Mouse (Mus musculus): ENCODE data around the gene Gm11444.

The Gm11444 gene

GRCm38 (mm10) chr11:85857997-85858698 is 8.0 kb upstream of the Gm11444 start:
- no peak for DNase-seq (ENCODE audit: low read depth)

GRCm38 (mm10) chr11:85850758-85851157 is 625 bp upstream of the Gm11444 start:
- DNase-seq (ENCODE audit: low read depth), result no peak

- peak; percentile 63 for DNase-seq (ENCODE audit: low read depth)
Observed at GRCm38 (mm10) chr11:85849037-85849436, 1.1 kb downstream of the Gm11444 start.

GRCm38 (mm10) chr11:85846509-85846908 is 3.6 kb downstream of the Gm11444 start:
- DNase-seq (ENCODE audit: low read depth), result no peak

GRCm38 (mm10) chr11:85845921-85846320 is 4.2 kb downstream of the Gm11444 start:
- no peak for DNase-seq (ENCODE audit: low read depth)

- DNase-seq (ENCODE audit: low read depth), result no peak
Observed at GRCm38 (mm10) chr11:85844971-85845370, 5.2 kb downstream of the Gm11444 start.

- no peak for DNase-seq (ENCODE audit: low read depth)
Observed at GRCm38 (mm10) chr11:85844144-85844965, 5.8 kb downstream of the Gm11444 start.

- DNase-seq (ENCODE audit: low read depth), result no peak
Observed at GRCm38 (mm10) chr11:85843347-85843692, 6.8 kb downstream of the Gm11444 start.

- DNase-seq (ENCODE audit: low read depth), result no peak
Observed at GRCm38 (mm10) chr11:85842596-85843346, 7.4 kb downstream of the Gm11444 start.

GRCm38 (mm10) chr11:85841980-85842379 is 8.2 kb downstream of the Gm11444 start:
- no peak for DNase-seq (ENCODE audit: low read depth)

- no peak for DNase-seq (ENCODE audit: low read depth)
Observed at GRCm38 (mm10) chr11:85841211-85841681, 8.9 kb downstream of the Gm11444 start.

- DNase-seq (ENCODE audit: low read depth), result no peak
Observed at GRCm38 (mm10) chr11:85840803-85841145, 9.4 kb downstream of the Gm11444 start.

GRCm38 (mm10) chr11:85840031-85840802 is 9.9 kb downstream of the Gm11444 start:
- DNase-seq (ENCODE audit: low read depth), result no peak

- no peak for DNase-seq (ENCODE audit: low read depth)
Observed at GRCm38 (mm10) chr11:85839258-85840030, 10.7 kb downstream of the Gm11444 start.

- DNase-seq (ENCODE audit: low read depth), result no peak
Observed at GRCm38 (mm10) chr11:85838424-85839257, 11.5 kb downstream of the Gm11444 start.

GRCm38 (mm10) chr11:85837648-85838423 is 12.3 kb downstream of the Gm11444 start:
- no peak for DNase-seq (ENCODE audit: low read depth)

GRCm38 (mm10) chr11:85837291-85837647 is 12.9 kb downstream of the Gm11444 start:
- no peak for DNase-seq (ENCODE audit: low read depth)

GRCm38 (mm10) chr11:85836523-85837290 is 13.4 kb downstream of the Gm11444 start:
- DNase-seq (ENCODE audit: low read depth), result no peak
